Mouse (Mus musculus) limb, embryonic 12.5 days (tissue): ENCODE results near the gene Letm1. TPM values are rescaled to one million over a fixed set of nuclear protein-coding genes. Genes with fewer than 3 reads are reported as not detected.

Experiments used
- ATAC-seq: fragments of 200-750 bp; cut with Nextera tagmentation; 2 replicates; pipeline ENCODE4 v1.8.0; 2017; ENCODE audit warnings: low read depth, moderate TSS enrichment; ENCODE audit not compliant: insufficient number of reproducible peaks, insufficient read depth, low FRiP score, low TSS enrichment
- H3K27ac ChIP-seq: fragments of 300-500 bp; sonication (generic); 2 replicates; pipeline ENCODE4 v1.5.1; 2016; ENCODE audit warnings: mild to moderate bottlenecking, moderate library complexity
- H3K27me3 ChIP-seq: fragments of 300-500 bp; sonication (generic); 2 replicates; pipeline ENCODE4 v1.6.1; 2016; ENCODE audit warnings: mild to moderate bottlenecking, moderate library complexity
- H3K36me3 ChIP-seq: fragments of 300-500 bp; sonication (generic); 2 replicates; pipeline ENCODE4 v1.6.1; 2016; ENCODE audit warnings: mild to moderate bottlenecking, moderate library complexity
- H3K4me1 ChIP-seq: fragments of 300-500 bp; sonication (generic); replicated peaks from 2 replicates; pipeline ENCODE4 v1.6.1; 2016
- H3K4me2 ChIP-seq: fragments of 300-500 bp; sonication (generic); 2 replicates; pipeline ENCODE4 v1.6.1; 2016; ENCODE audit warnings: mild to moderate bottlenecking, moderate library complexity
- H3K4me3 ChIP-seq: fragments of 300-500 bp; sonication (generic); replicated peaks from 2 replicates; pipeline ENCODE4 v1.5.1; 2016; ENCODE audit warnings: mild to moderate bottlenecking
- H3K9ac ChIP-seq: fragments of 300-500 bp; sonication (generic); replicated peaks from 2 replicates; pipeline ENCODE4 v1.6.1; 2016; ENCODE audit warnings: mild to moderate bottlenecking, moderate library complexity
- H3K9me3 ChIP-seq: fragments of 300-500 bp; sonication (generic); 2 replicates; pipeline ENCODE4 v1.6.1; 2016; ENCODE audit warnings: mild to moderate bottlenecking, moderate library complexity
- WGBS: fragments of 180-500 bp; shearing (Covaris S2); methylation state at CpG from one replicate; pipeline ENCODE4 v1.1.7; 2016; 5-methylcytosine and 5-hydroxymethylcytosine counted together
- polyA plus RNA-seq: library from polyadenylated mRNA; unstranded; fragments of >200 nt; fragmentation: Nextera tagmentation; extraction: Ambion mirVana; gene quantifications from 2 replicates; pipeline ENCODE4 v1.2.1, GENCODE M21; 2016

Letm1 gene
- polyA plus RNA-seq, 1 experiment from 2014 or later, result 55.7 TPM

DNA sequence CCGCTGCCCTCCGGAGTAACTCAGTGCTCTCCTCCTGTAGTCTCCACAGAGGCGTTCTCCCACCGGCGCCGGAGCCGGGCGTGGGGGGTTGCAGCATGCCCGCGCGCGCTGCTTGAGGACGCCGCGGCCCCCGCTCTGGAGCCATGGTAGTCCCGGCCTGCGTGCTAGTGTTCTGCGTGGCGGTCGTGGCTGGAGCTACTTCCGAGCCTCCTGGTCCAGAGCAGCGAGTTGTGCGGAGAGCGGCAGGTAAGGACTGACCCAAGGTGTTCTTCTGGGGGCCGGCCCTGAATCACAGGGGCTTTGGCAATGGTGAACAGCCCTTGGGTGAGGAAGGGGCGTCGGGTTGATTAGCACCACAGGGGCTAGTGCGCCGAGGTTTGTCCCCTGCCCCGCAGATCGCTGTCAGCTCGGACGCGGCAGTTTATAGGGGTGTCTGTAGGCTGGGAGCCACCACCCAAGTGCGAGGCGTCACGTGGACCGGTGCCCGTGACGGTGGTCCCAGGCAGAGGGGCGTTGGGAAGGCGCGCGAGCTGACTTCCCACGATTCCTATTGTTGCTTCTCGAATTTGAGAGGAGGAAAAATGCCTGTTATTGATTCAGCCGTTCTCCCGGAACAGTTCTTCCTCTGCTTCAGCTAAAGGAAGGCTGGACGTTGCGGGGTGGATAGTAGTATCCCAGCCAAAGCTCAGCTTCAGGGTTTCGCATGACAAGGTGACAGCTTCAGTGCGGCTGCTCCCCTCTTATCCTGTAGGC is 60.2 kb downstream of the Letm1 start:
- peaks cover 9% of the 10 kb centered on the region for H3K36me3 ChIP-seq
- ATAC-seq, result 0 out of 2 replicates have a peak, but pooled peaks have one; percentile 1

DNA sequence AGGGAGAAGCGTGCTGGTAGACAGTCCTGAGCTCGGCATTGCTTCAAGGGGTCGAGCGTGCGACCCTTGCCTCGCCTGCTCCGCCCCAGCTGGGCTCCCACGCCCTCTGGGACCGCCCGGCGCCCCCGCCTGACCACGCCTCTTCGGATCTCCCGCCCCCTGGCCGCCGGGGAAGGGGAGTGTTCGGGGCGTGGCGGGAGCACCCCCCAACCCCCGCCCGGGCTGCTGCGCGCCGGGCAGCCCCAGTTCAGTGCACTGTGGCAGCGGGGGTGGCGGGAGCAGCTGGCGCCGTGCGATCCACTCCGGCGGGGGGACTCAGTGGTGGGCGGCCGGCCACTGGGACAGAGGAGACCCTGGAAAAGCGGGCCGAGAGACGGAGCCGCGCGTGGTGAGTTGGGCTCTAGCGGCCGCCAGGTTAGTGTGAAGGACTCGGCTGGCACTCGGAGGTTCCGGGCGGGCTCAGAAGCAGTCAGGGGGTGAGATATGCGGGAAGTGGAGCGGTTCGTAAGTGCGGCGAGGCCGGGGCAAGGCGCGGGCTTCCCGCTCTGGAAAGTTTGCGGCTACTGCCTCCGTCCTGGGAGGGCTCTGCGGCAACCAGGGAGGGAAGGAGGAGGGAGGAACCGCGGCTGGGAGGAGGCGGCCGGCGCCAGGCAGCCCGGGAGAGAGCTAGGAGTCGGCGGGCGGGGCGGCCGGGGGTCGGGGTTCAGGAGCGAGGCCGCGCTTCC is 60.9 kb downstream of the Letm1 start, which contains the start of gene Fgfr3:
Gene Fgfr3, plus strand, starts transcription at position 134 of the 725 bp plus-strand sequence.
- ATAC-seq, result peak; percentile 53; the same call in 1 of the 2 replicates
- peaks cover 5% of the 10 kb centered on the region; the same call in 1 of the 2 replicates for H3K36me3 ChIP-seq
- peak within 1 kb of the TSS; percentile 96 for H3K4me2 ChIP-seq
- H3K9me3 ChIP-seq, result no peaks in the 10 kb centered on the region
- H3K4me3 ChIP-seq, result peak within 1 kb of the TSS; percentile 75
- H3K4me1 ChIP-seq, result peaks cover 38% of the 10 kb centered on the region
- WGBS, result under 1% methylated on average over 72 of the region's 73 CpGs
- peak within 1 kb of the TSS; percentile 87 for H3K9ac ChIP-seq
- peaks cover 69% of the 10 kb centered on the region for H3K27me3 ChIP-seq
- H3K27ac ChIP-seq, result peak within 1 kb of the TSS; percentile 81

More for the DNA sequence above, 60.2 kb downstream of the Letm1 start:
- H3K9me3 ChIP-seq, result no peaks in the 10 kb centered on the region
- H3K4me2 ChIP-seq, result peak overlapping the region; percentile 96
- peaks cover 38% of the 10 kb centered on the region for H3K4me1 ChIP-seq
- H3K27me3 ChIP-seq, result peaks cover 76% of the 10 kb centered on the region
- H3K4me3 ChIP-seq, result peak overlapping the region; percentile 75
- WGBS, result under 1% methylated on average over 53 of the region's 53 CpGs
- peak overlapping the region; percentile 81 for H3K27ac ChIP-seq
- H3K9ac ChIP-seq, result peak overlapping the region; percentile 87

DNA sequence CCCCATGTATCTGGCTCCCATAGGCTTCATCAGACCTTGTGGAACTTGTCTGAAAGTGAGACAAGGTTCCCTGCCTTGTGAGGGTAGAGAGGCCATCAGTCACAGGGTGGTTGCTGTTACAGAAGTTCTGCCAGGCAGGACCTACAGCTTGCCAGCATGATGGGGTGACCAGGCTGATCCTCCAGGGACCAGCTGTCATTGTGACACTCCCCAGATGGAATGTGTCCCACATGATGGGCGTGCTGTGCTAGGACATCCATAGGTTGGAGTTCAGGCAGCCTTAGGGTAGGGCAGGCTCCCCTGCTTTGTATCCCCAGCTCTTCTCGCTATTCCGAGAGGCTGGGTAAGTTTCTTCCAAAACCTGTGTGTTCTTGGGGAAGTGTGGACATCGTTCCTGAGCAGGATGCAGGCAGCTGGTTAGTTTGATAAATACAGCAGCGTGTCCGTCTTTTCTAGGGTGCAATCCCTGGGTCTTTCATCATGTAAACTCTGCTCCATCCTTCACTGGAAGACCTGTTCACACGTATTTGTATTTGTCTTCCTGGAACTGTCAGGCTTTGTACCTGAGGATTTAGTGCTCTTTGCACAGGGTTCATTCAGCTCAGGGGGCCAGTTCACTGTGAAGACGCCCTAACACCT is 61.6 kb downstream of the Letm1 start:
- H3K9me3 ChIP-seq, result no peaks in the 10 kb centered on the region
- peak overlapping the region; percentile 75 for H3K4me3 ChIP-seq
- WGBS, result 12% methylated on average over 8 of the region's 8 CpGs
- peaks cover 45% of the 10 kb centered on the region for H3K4me1 ChIP-seq
- ATAC-seq, result no peak
- peaks cover 5% of the 10 kb centered on the region; the same call in 1 of the 2 replicates for H3K36me3 ChIP-seq
- peaks cover 63% of the 10 kb centered on the region for H3K27me3 ChIP-seq
- no peak overlapping the region for H3K27ac ChIP-seq
- H3K9ac ChIP-seq, result peak overlapping the region; percentile 87
- peak overlapping the region; percentile 96 for H3K4me2 ChIP-seq

DNA sequence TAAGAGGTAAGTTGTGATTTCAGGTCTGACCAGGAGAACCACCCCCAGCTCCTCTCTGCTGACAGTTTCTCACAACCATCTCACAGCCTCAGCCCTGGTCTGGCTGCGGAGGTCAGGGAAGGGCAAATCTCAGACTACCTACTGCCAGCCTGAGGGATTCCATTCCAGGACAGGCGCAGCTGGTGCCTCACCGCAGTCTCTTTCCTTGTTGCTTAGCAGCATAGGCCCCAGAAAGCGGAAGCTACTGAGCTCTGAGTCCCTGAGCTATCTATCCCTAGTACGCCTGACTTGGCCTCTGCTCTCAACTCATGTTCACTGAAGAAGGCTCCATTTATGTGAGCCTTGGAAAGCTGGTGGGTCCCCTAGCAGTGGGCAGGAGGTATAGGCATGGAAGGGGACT is 64.2 kb downstream of the Letm1 start:
- no peak for ATAC-seq
- WGBS, result 67% methylated on average over 5 of the region's 5 CpGs
- H3K4me1 ChIP-seq, result peaks cover 30% of the 10 kb centered on the region

DNA sequence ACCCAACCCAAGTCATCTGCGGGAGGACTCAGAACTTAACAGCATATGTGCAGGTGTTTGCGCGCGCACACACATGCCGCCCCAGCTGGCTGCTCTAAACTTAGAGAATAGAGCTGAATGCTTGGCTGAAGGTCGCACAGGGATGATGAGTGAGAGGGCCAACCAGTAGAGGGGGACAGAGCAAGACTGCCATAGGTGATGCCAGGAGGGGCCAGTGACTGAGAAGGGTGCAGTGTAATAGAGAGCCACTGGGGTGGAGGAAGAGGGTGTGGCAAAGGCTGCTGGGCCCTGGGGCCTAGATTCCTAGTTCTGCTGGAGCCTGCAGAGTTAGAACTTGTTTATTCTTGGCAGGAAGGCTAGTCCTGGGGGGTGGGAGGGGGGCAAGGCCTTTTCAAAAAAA is 66.2 kb downstream of the Letm1 start:
- H3K27ac ChIP-seq, result no peak overlapping the region
- no peak overlapping the region for H3K4me2 ChIP-seq
- WGBS, result 77% methylated on average over 6 of the region's 6 CpGs
- H3K4me1 ChIP-seq, result peaks cover 15% of the 10 kb centered on the region
- no peaks in the 10 kb centered on the region for H3K9me3 ChIP-seq
- H3K36me3 ChIP-seq, result no peaks in the 10 kb centered on the region
- no peak overlapping the region for H3K4me3 ChIP-seq
- H3K27me3 ChIP-seq, result peaks cover 24% of the 10 kb centered on the region
- no peak for ATAC-seq
- no peak overlapping the region for H3K9ac ChIP-seq

More for the DNA sequence above, 64.2 kb downstream of the Letm1 start:
- Histone ChIP-seq H3K4me2 (no peak overlapping the region), H3K27me3 (peaks cover 38% of the 10 kb centered on the region), H3K9ac (no peak overlapping the region), H3K9me3 (no peaks in the 10 kb centered on the region), H3K36me3 (no peaks in the 10 kb centered on the region), H3K27ac (no peak overlapping the region), H3K4me3 (no peak overlapping the region)

DNA sequence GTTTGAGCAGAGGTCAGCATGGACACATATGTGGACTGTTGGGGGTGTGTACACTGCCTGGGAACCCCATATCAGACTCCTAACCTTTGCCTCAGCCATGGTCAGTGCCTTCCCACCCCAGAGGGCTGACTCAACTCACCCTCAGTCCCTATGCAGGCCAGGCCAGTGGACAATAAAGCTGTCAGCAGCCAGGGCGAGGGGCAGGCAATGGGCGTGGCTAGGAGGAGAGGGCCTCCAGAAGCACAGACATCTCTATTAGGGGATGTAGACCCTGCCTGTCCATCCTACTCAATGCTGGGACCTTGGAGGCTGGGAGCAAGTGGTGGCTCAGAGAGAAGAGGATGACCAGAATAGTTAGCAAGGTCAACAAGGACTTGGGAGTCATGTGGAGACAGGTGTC is 67.4 kb downstream of the Letm1 start:
- Histone ChIP-seq H3K9me3 (no peaks in the 10 kb centered on the region), H3K27me3 (peaks cover 12% of the 10 kb centered on the region), H3K36me3 (no peaks in the 10 kb centered on the region), H3K4me3 (no peak overlapping the region), H3K4me1 (peaks cover 8% of the 10 kb centered on the region; the same call in 1 of the 2 replicates), H3K27ac (no peak overlapping the region), H3K4me2 (no peak overlapping the region), H3K9ac (no peak overlapping the region)
- 7% methylated on average over 2 of the region's 2 CpGs for WGBS
- ATAC-seq, result no peak

DNA sequence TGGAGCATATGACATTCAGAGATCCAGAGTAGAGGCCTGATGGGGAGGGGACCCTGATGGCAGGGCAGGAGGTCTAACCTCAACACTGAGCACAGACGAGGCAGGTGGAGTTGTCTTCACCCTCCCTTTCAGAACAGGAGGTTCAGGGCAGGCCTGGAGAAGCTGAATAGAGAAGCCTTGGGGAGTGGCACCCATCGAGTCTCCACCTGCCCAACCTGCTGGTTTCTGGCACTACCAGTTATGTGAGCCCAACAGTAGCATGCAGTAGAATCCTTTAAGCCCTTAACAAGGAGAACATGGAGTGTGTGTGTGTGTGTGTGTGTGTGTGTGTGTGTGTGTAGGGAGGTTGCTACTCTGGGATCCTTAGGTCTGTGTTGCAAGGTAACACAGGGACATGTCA is 70.1 kb downstream of the Letm1 start:
- H3K9me3 ChIP-seq, result no peaks in the 10 kb centered on the region
- H3K36me3 ChIP-seq, result no peaks in the 10 kb centered on the region
- H3K27me3 ChIP-seq, result no peaks in the 10 kb centered on the region
- no peak for ATAC-seq
- no peak overlapping the region for H3K4me3 ChIP-seq
- no peak overlapping the region for H3K27ac ChIP-seq
- H3K4me1 ChIP-seq, result peaks cover 9% of the 10 kb centered on the region; the same call in 1 of the 2 replicates
- 54% methylated on average over 2 of the region's 2 CpGs for WGBS
- no peak overlapping the region for H3K9ac ChIP-seq
- H3K4me2 ChIP-seq, result no peak overlapping the region

DNA sequence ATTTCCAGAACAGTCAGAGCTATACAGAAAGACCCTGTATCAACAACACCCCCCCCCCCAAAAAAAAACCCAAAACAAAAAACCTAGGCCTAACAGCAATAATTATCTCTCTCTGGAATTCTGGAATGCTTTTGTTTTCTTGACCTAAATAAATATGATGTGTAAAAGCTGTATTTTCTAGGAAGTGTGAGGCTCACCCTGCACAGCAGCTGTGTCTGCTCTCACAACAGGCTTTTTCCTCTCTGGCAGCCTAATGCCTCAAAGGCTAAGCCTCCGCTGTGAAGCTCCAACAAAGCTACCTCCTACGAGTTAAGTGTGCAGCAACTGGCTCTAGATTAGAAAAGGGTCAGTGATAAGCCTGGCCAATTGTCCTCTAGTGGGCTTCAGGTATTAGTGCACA is 73.6 kb downstream of the Letm1 start:
- H3K9ac ChIP-seq, result no peak overlapping the region
- H3K27ac ChIP-seq, result no peak overlapping the region
- no peaks in the 10 kb centered on the region for H3K36me3 ChIP-seq
- H3K4me2 ChIP-seq, result no peak overlapping the region
- no peaks in the 10 kb centered on the region for H3K9me3 ChIP-seq
- peaks cover 22% of the 10 kb centered on the region for H3K4me1 ChIP-seq
- ATAC-seq, result no peak
- H3K27me3 ChIP-seq, result no peaks in the 10 kb centered on the region
- 61% methylated on average over 2 of the region's 2 CpGs for WGBS
- H3K4me3 ChIP-seq, result no peak overlapping the region

DNA sequence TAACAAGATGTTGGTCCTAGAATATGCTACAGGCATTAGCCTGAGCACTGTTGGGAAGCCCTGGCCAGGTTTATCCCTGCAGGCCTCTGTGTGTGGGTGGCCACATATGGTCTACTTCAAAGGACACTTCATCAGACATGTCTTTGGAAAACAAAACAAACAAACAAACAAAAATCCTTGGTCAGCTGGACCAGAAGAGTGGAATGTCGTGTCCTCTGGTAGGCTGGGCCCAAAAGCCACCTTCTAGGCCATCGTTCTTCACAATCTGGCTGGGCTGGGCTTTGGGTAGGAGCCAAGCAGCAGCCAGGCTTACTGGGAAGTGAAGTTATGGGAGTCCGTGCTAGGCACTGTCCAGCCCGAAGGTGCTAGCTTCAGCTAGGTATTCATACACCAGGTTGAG is 75.5 kb downstream of the Letm1 start:
- 58% methylated on average over 4 of the region's 4 CpGs for WGBS
- Histone ChIP-seq H3K4me2 (no peak overlapping the region), H3K27me3 (peaks cover 2% of the 10 kb centered on the region; the same call in 1 of the 2 replicates), H3K9ac (no peak overlapping the region), H3K9me3 (no peaks in the 10 kb centered on the region), H3K36me3 (no peaks in the 10 kb centered on the region), H3K4me1 (peaks cover 24% of the 10 kb centered on the region), H3K4me3 (no peak overlapping the region), H3K27ac (no peak overlapping the region)
- ATAC-seq, result no peak

DNA sequence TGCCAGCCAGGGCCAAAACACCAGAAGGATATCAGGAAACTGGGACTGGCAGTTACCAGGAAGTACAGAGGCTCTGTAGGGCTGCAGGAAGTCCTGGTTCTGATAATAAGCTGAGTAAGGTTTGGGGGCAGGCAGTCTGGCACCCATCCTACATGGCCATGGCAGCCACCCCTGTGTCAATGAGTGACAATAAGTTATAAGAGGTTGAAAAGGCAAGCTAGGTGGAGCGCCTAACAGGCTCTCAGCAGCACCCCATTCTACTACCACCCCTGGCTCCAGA is 76.3 kb downstream of the Letm1 start:
- H3K27me3 ChIP-seq, result peaks cover 8% of the 10 kb centered on the region; the same call in 1 of the 2 replicates

More for the DNA sequence above, 76.3 kb downstream of the Letm1 start:
- Histone ChIP-seq H3K4me2 (no peak overlapping the region), H3K27ac (no peak overlapping the region), H3K9ac (no peak overlapping the region), H3K4me3 (no peak overlapping the region), H3K9me3 (no peaks in the 10 kb centered on the region), H3K36me3 (no peaks in the 10 kb centered on the region), H3K4me1 (peaks cover 24% of the 10 kb centered on the region)
- WGBS, result 95% methylated on average over 1 of the region's 1 CpGs
- no peak for ATAC-seq
